ENCODE assay signal across 1 mouse cellular context in the genomic region with DNA sequence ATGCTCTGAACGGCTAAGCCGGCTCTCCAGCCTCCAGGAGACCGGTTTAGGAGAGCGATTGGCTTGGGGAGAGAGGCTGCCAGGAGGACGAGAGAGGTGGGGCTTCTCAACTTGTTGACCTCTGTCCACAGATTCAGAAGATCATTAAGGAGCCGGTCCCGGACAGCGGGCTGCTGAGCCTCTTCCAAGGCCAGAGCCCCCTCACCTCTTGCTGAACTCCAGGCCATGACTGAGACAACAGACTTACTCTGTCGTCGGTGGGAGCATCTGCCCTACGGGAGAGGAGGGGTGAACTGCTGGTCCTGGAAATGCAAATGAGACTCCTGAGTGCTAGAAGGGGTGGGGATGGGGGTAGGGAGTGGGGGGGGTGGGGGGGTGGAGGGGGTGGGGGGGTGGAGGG.
TF ChIP-seq lines count a peak whose summit lies in the region.

No protein-coding gene starts in this region.

TF ChIP-seq in ES-E14, 5 proteins besides CTCF, POLR2A, EP300 and RAD21:
- TF ChIP-seq CHD2 (IDR thresholded peaks at IDR 0.05; ENCODE audit: low read depth, low read length) (no peak), MAFK (IDR thresholded peaks at IDR 0.05; ENCODE audit: insufficient read depth, low read depth, low read length) (no peak), ZNF384 (IDR thresholded peaks at IDR 0.05; ENCODE audit: low read depth, low read length) (no peak), ZC3H11A (IDR thresholded peaks at IDR 0.05; ENCODE audit: borderline replicate concordance, low read depth, low read length) (no peak), HCFC1 (IDR thresholded peaks at IDR 0.05; ENCODE audit: borderline replicate concordance, insufficient read depth, low read length) (no peak)
